Mouse (Mus musculus): ENCODE measurements around the gene N6amt1. TPM values are rescaled to one million over a fixed set of nuclear protein-coding genes. Genes with fewer than 3 reads are reported as not detected.
A peak's percentile ranks its signal among the peaks of the same experiment; 100 is the strongest.

Gene N6amt1
- 16.1 and 17.7 TPM in 2 replicates for polyA plus RNA-seq (2016; fragmentation: Nextera tagmentation; extraction: Ambion mirVana)

GRCm38 (mm10) chr16:87354075-87354583 is at the start of gene N6amt1:
Gene N6amt1, plus strand, starts transcription at chr16:87354185.
- H3K4me1 ChIP-seq (replicated peaks): peaks cover 5% of the 10 kb centered on the region; the same call in 1 of the 2 replicates
- under 1% methylated on average over 48 of the region's 48 CpGs for WGBS
- H3K36me3 ChIP-seq: peaks cover 23% of the 10 kb centered on the region
- no peaks in the 10 kb centered on the region for H3K9me3 ChIP-seq
- DNase-seq (ENCODE audit: low spot score): peak; percentile 93
- no peaks in the 10 kb centered on the region for H3K27me3 ChIP-seq (ENCODE audit: insufficient read depth, poor library complexity, severe bottlenecking)
- H3K27ac ChIP-seq: peak within 1 kb of the TSS; percentile 99
- H3K4me3 ChIP-seq: peak within 1 kb of the TSS; percentile 79

GRCm38 (mm10) chr16:87305251-87306011 is 48.6 kb upstream of the N6amt1 start:
- Histone ChIP-seq H3K36me3 (no peaks in the 10 kb centered on the region), H3K4me3 (no peak overlapping the region), H3K9me3 (no peaks in the 10 kb centered on the region), H3K4me1 (replicated peaks) (no peaks in the 10 kb centered on the region), H3K27me3 (ENCODE audit: insufficient read depth, poor library complexity, severe bottlenecking) (no peaks in the 10 kb centered on the region), H3K27ac (no peak overlapping the region)
- WGBS: 87% methylated on average over 11 of the region's 11 CpGs
- DNase-seq (ENCODE audit: low spot score): no peak

GRCm38 (mm10) chr16:87307109-87307735 is 46.8 kb upstream of the N6amt1 start:
- DNase-seq (ENCODE audit: low spot score): no peak
- no peak overlapping the region for H3K27ac ChIP-seq
- H3K27me3 ChIP-seq (ENCODE audit: insufficient read depth, poor library complexity, severe bottlenecking): no peaks in the 10 kb centered on the region
- no peaks in the 10 kb centered on the region for H3K9me3 ChIP-seq
- no peaks in the 10 kb centered on the region for H3K4me1 ChIP-seq (replicated peaks)
- H3K36me3 ChIP-seq: no peaks in the 10 kb centered on the region
- H3K4me3 ChIP-seq: no peak overlapping the region
- WGBS: 83% methylated on average over 10 of the region's 10 CpGs

GRCm38 (mm10) chr16:87310659-87311058 is 43.3 kb upstream of the N6amt1 start:
- Histone ChIP-seq H3K4me3 (no peak overlapping the region), H3K4me1 (replicated peaks) (no peaks in the 10 kb centered on the region), H3K27me3 (ENCODE audit: insufficient read depth, poor library complexity, severe bottlenecking) (no peaks in the 10 kb centered on the region), H3K36me3 (no peaks in the 10 kb centered on the region), H3K27ac (no peak overlapping the region), H3K9me3 (no peaks in the 10 kb centered on the region)
- DNase-seq (ENCODE audit: low spot score): no peak
- WGBS: 86% methylated on average over 4 of the region's 4 CpGs

GRCm38 (mm10) chr16:87318200-87318811 is 35.7 kb upstream of the N6amt1 start:
- Histone ChIP-seq H3K4me3 (no peak overlapping the region), H3K27me3 (ENCODE audit: insufficient read depth, poor library complexity, severe bottlenecking) (no peaks in the 10 kb centered on the region), H3K9me3 (no peaks in the 10 kb centered on the region), H3K36me3 (no peaks in the 10 kb centered on the region), H3K4me1 (replicated peaks) (peaks cover 14% of the 10 kb centered on the region), H3K27ac (no peak overlapping the region)
- WGBS: 72% methylated on average over 5 of the region's 5 CpGs
- peak; percentile 4 for DNase-seq (ENCODE audit: low spot score)

- 46% methylated on average over 5 of the region's 5 CpGs for WGBS
- H3K27me3 ChIP-seq (ENCODE audit: insufficient read depth, poor library complexity, severe bottlenecking): no peaks in the 10 kb centered on the region
- H3K4me1 ChIP-seq (replicated peaks): peaks cover 14% of the 10 kb centered on the region
- no peak overlapping the region for H3K27ac ChIP-seq
- no peaks in the 10 kb centered on the region for H3K36me3 ChIP-seq
- H3K4me3 ChIP-seq: no peak overlapping the region
- H3K9me3 ChIP-seq: no peaks in the 10 kb centered on the region
- no peak for DNase-seq (ENCODE audit: low spot score)
Observed at GRCm38 (mm10) chr16:87318998-87319397, 35.0 kb upstream of the N6amt1 start.

GRCm38 (mm10) chr16:87319541-87320251 is 34.3 kb upstream of the N6amt1 start:
- H3K27ac ChIP-seq: peak overlapping the region; percentile 20; the same call in 1 of the 2 replicates
- H3K27me3 ChIP-seq (ENCODE audit: insufficient read depth, poor library complexity, severe bottlenecking): no peaks in the 10 kb centered on the region
- no peaks in the 10 kb centered on the region for H3K36me3 ChIP-seq
- H3K9me3 ChIP-seq: no peaks in the 10 kb centered on the region
- no peak overlapping the region for H3K4me3 ChIP-seq
- peaks cover 14% of the 10 kb centered on the region for H3K4me1 ChIP-seq (replicated peaks)
- 71% methylated on average over 5 of the region's 5 CpGs for WGBS
- peak; percentile 8 for DNase-seq (ENCODE audit: low spot score)

GRCm38 (mm10) chr16:87320252-87320555 is 33.8 kb upstream of the N6amt1 start:
- Histone ChIP-seq H3K27me3 (ENCODE audit: insufficient read depth, poor library complexity, severe bottlenecking) (no peaks in the 10 kb centered on the region), H3K36me3 (no peaks in the 10 kb centered on the region), H3K4me3 (no peak overlapping the region), H3K27ac (no peak overlapping the region; the same call in 1 of the 2 replicates), H3K4me1 (replicated peaks) (peaks cover 14% of the 10 kb centered on the region), H3K9me3 (no peaks in the 10 kb centered on the region)
- WGBS: 47% methylated on average over 2 of the region's 2 CpGs
- no peak for DNase-seq (ENCODE audit: low spot score)

- H3K27me3 ChIP-seq (ENCODE audit: insufficient read depth, poor library complexity, severe bottlenecking): no peaks in the 10 kb centered on the region
- no peak for DNase-seq (ENCODE audit: low spot score)
- 87% methylated on average over 5 of the region's 5 CpGs for WGBS
- no peaks in the 10 kb centered on the region for H3K9me3 ChIP-seq
- no peak overlapping the region for H3K27ac ChIP-seq
- no peak overlapping the region for H3K4me3 ChIP-seq
- peaks cover 6% of the 10 kb centered on the region for H3K4me1 ChIP-seq (replicated peaks)
- no peaks in the 10 kb centered on the region for H3K36me3 ChIP-seq
Observed at GRCm38 (mm10) chr16:87324571-87324970, 29.4 kb upstream of the N6amt1 start.

GRCm38 (mm10) chr16:87329986-87330385 is 24.0 kb upstream of the N6amt1 start:
- H3K27ac ChIP-seq: no peak overlapping the region
- 95% methylated on average over 3 of the region's 3 CpGs for WGBS
- H3K4me1 ChIP-seq (replicated peaks): no peaks in the 10 kb centered on the region
- H3K27me3 ChIP-seq (ENCODE audit: insufficient read depth, poor library complexity, severe bottlenecking): no peaks in the 10 kb centered on the region
- no peak for DNase-seq (ENCODE audit: low spot score)
- no peaks in the 10 kb centered on the region for H3K36me3 ChIP-seq
- H3K4me3 ChIP-seq: no peak overlapping the region
- H3K9me3 ChIP-seq: no peaks in the 10 kb centered on the region

- WGBS: 90% methylated on average over 3 of the region's 3 CpGs
Observed at GRCm38 (mm10) chr16:87334756-87335155, 19.2 kb upstream of the N6amt1 start.

GRCm38 (mm10) chr16:87341043-87341572 is 12.9 kb upstream of the N6amt1 start:
- no peak overlapping the region for H3K4me3 ChIP-seq
- WGBS: 79% methylated on average over 6 of the region's 6 CpGs

More at GRCm38 (mm10) chr16:87334756-87335155, 19.2 kb upstream of the N6amt1 start:
- H3K4me1 ChIP-seq (replicated peaks): no peaks in the 10 kb centered on the region
- no peak for DNase-seq (ENCODE audit: low spot score)
- no peaks in the 10 kb centered on the region for H3K9me3 ChIP-seq
- H3K27ac ChIP-seq: no peak overlapping the region
- no peaks in the 10 kb centered on the region for H3K27me3 ChIP-seq (ENCODE audit: insufficient read depth, poor library complexity, severe bottlenecking)
- H3K4me3 ChIP-seq: no peak overlapping the region
- H3K36me3 ChIP-seq: no peaks in the 10 kb centered on the region

More at GRCm38 (mm10) chr16:87341043-87341572, 12.9 kb upstream of the N6amt1 start:
- H3K36me3 ChIP-seq: no peaks in the 10 kb centered on the region
- H3K9me3 ChIP-seq: no peaks in the 10 kb centered on the region
- H3K4me1 ChIP-seq (replicated peaks): no peaks in the 10 kb centered on the region
- no peak overlapping the region for H3K27ac ChIP-seq
- no peaks in the 10 kb centered on the region for H3K27me3 ChIP-seq (ENCODE audit: insufficient read depth, poor library complexity, severe bottlenecking)
- no peak for DNase-seq (ENCODE audit: low spot score)
